Mouse (Mus musculus) hindbrain, postnatal 0 days (tissue): Measurements from ENCODE around the gene D330045A20Rik. TPM values are rescaled to one million over a fixed set of nuclear protein-coding genes. Genes with fewer than 3 reads are reported as not detected.

Experiments
- ATAC-seq: fragments of 200-750 bp; cut with Nextera tagmentation; 2 replicates; pipeline ENCODE4 v1.8.0; 2017; ENCODE audit warnings: mild to moderate bottlenecking, moderate TSS enrichment, moderate library complexity
- DNase-seq: peaks from one replicate; pipeline ENCODE4 v3.0.0-alpha.2; 2015; ENCODE audit warnings: low spot score
- H3K27ac ChIP-seq: fragments of 300-500 bp; sonication (generic); 2 replicates; pipeline ENCODE4 v1.5.1; 2014; ENCODE audit warnings: mild to moderate bottlenecking
- H3K27me3 ChIP-seq: fragments of 300-500 bp; sonication (generic); 2 replicates; pipeline ENCODE4 v1.6.1; 2014; ENCODE audit warnings: low read length, mixed read lengths; ENCODE audit not compliant: insufficient read depth
- H3K36me3 ChIP-seq: fragments of 300-500 bp; sonication (generic); 2 replicates; pipeline ENCODE4 v1.6.1; 2014; ENCODE audit warnings: low read length, mixed read lengths; ENCODE audit not compliant: insufficient read depth
- H3K4me1 ChIP-seq: fragments of 300-500 bp; sonication (generic); 2 replicates; pipeline ENCODE4 v1.6.1; 2014; ENCODE audit warnings: antibody characterized with exemption, low read length, mixed read lengths; ENCODE audit not compliant: insufficient read depth
- H3K4me2 ChIP-seq: fragments of 300-500 bp; sonication (generic); 2 replicates; pipeline ENCODE4 v1.6.1; 2014; ENCODE audit warnings: low read depth, mild to moderate bottlenecking, low read length, moderate library complexity, mixed read lengths
- H3K4me3 ChIP-seq: fragments of 300-500 bp; sonication (generic); 2 replicates; pipeline ENCODE4 v1.5.1; 2014; ENCODE audit warnings: low read length
- H3K9ac ChIP-seq: fragments of 300-500 bp; sonication (generic); replicated peaks from 2 replicates; pipeline ENCODE4 v1.6.1; 2014; ENCODE audit warnings: mild to moderate bottlenecking, low read length, moderate library complexity, mixed read lengths
- H3K9me3 ChIP-seq: fragments of 300-500 bp; sonication (generic); 2 replicates; pipeline ENCODE4 v1.6.1; 2016; ENCODE audit warnings: low read length, mixed read lengths
- CTCF ChIP-seq: IDR thresholded peaks from 2 replicates; pipeline ENCODE4 v1.5.1; 2016; ENCODE audit warnings: antibody characterized with exemption, control low read depth, low read depth
- WGBS: fragments of 180-500 bp; shearing (Covaris S2); extraction: QIAGEN DNeasy Blood & Tissue Kit; methylation state at CpG from one replicate; pipeline ENCODE4 v1.1.7; 2014; 5-methylcytosine and 5-hydroxymethylcytosine counted together
- polyA plus RNA-seq: library from polyadenylated mRNA; unstranded; fragments of >200 nt; fragmentation: Nextera tagmentation; extraction: Ambion mirVana; gene quantifications from 2 replicates; pipeline ENCODE4 v1.2.1, GENCODE M21; 2015
- total RNA-seq: library from RNA; depleted of rRNA; stranded (reverse); fragments of >200 nt; gene quantifications from 2 replicates; pipeline ENCODE4 v1.2.3, GENCODE M21; 2014

D330045A20Rik gene
- total and polyA plus RNA-seq, 2 experiments from 2014 or later, result 0.90 to 0.99 TPM

GRCm38 (mm10) chrX:139537641-139538397 lies 57.7 kb downstream of the D330045A20Rik start:
- ATAC-seq, result no peak
- 81% methylated on average over 5 of the region's 5 CpGs for WGBS
- Histone ChIP-seq H3K4me2 (no peak overlapping the region), H3K27me3 (no peaks in the 10 kb centered on the region), H3K9me3 (no peaks in the 10 kb centered on the region), H3K9ac (no peak overlapping the region), H3K36me3 (no peaks in the 10 kb centered on the region), H3K27ac (no peak overlapping the region), H3K4me1 (no peaks in the 10 kb centered on the region), H3K4me3 (no peak overlapping the region)
- DNase-seq, result no peak
- TF ChIP-seq CTCF, result no peak

- WGBS, result 75% methylated on average over 7 of the region's 7 CpGs
- H3K4me1 ChIP-seq, result no peaks in the 10 kb centered on the region
- no peak overlapping the region for H3K4me3 ChIP-seq
- H3K9ac ChIP-seq, result no peak overlapping the region
- DNase-seq (no peak), ATAC-seq (no peak)
- H3K4me2 ChIP-seq, result no peak overlapping the region
- no peaks in the 10 kb centered on the region for H3K36me3 ChIP-seq
- no peak for TF ChIP-seq CTCF
- H3K9me3 ChIP-seq, result no peaks in the 10 kb centered on the region
- H3K27me3 ChIP-seq, result no peaks in the 10 kb centered on the region
- no peak overlapping the region for H3K27ac ChIP-seq
Observed at GRCm38 (mm10) chrX:139543726-139544125, 63.6 kb downstream of the D330045A20Rik start.

GRCm38 (mm10) chrX:139550456-139550855 lies 70.3 kb downstream of the D330045A20Rik start:
- DNase-seq, result no peak
- WGBS, result 68% methylated on average over 5 of the region's 5 CpGs
- no peak for TF ChIP-seq CTCF
- no peak overlapping the region for H3K9ac ChIP-seq
- no peak overlapping the region for H3K4me2 ChIP-seq
- no peaks in the 10 kb centered on the region for H3K27me3 ChIP-seq
- no peak overlapping the region for H3K4me3 ChIP-seq
- H3K36me3 ChIP-seq, result no peaks in the 10 kb centered on the region
- no peak for ATAC-seq
- H3K4me1 ChIP-seq, result no peaks in the 10 kb centered on the region
- no peak overlapping the region for H3K27ac ChIP-seq
- no peaks in the 10 kb centered on the region for H3K9me3 ChIP-seq

GRCm38 (mm10) chrX:139552090-139552489 lies 71.9 kb downstream of the D330045A20Rik start:
- no peak for ATAC-seq
- H3K4me1 ChIP-seq, result no peaks in the 10 kb centered on the region
- WGBS, result 86% methylated on average over 2 of the region's 2 CpGs
- no peak overlapping the region for H3K27ac ChIP-seq
- H3K4me2 ChIP-seq, result no peak overlapping the region
- H3K9ac ChIP-seq, result no peak overlapping the region
- no peaks in the 10 kb centered on the region for H3K27me3 ChIP-seq
- no peak for TF ChIP-seq CTCF
- no peaks in the 10 kb centered on the region for H3K36me3 ChIP-seq
- H3K4me3 ChIP-seq, result no peak overlapping the region
- no peak for DNase-seq
- H3K9me3 ChIP-seq, result no peaks in the 10 kb centered on the region

- H3K4me3 ChIP-seq, result no peak overlapping the region
- no peak for DNase-seq
- WGBS, result 73% methylated on average over 5 of the region's 5 CpGs
- no peaks in the 10 kb centered on the region for H3K36me3 ChIP-seq
- no peaks in the 10 kb centered on the region for H3K27me3 ChIP-seq
- H3K9ac ChIP-seq, result no peak overlapping the region
- H3K4me2 ChIP-seq, result no peak overlapping the region
- TF ChIP-seq CTCF, result no peak
- ATAC-seq, result no peak
- no peak overlapping the region for H3K27ac ChIP-seq
- H3K9me3 ChIP-seq, result no peaks in the 10 kb centered on the region
- H3K4me1 ChIP-seq, result no peaks in the 10 kb centered on the region
Observed at GRCm38 (mm10) chrX:139562255-139562924, 82.2 kb downstream of the D330045A20Rik start.

GRCm38 (mm10) chrX:139562925-139563461 lies 82.8 kb downstream of the D330045A20Rik start, which contains the start of gene Rnf128:
Rnf128 (plus strand) TSS chrX:139563316.
- no peak for TF ChIP-seq CTCF
- H3K9ac ChIP-seq, result no peak within 1 kb of the TSS
- no peak for DNase-seq
- no peaks in the 10 kb centered on the region for H3K9me3 ChIP-seq
- H3K27ac ChIP-seq, result no peak within 1 kb of the TSS
- ATAC-seq, result no peak
- H3K36me3 ChIP-seq, result no peaks in the 10 kb centered on the region
- 84% methylated on average over 8 of the region's 8 CpGs for WGBS
- no peak within 1 kb of the TSS for H3K4me2 ChIP-seq
- no peaks in the 10 kb centered on the region for H3K27me3 ChIP-seq
- H3K4me3 ChIP-seq, result no peak within 1 kb of the TSS
- no peaks in the 10 kb centered on the region for H3K4me1 ChIP-seq
